Mouse (Mus musculus): ENCODE data around the gene Ephx1.

DNA sequence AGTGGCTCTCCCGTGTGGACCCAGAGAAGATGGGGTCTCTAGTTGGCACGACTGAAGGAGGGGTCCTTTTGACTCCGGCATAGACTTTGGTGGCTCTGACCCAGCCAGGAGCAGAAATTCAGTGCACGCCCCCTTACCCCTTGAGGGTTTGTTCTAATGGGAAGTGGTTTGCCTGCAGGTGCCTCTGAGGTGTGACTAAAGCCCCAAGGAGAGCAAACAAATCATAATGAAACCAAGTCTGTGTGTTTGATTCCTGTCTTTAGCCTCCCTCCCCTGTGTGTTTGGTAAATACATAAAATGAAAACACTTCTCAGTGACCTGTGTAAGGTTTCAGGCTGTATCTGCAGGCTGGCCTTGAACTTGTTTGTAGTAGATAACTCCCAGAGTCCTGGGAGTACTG lies 94.4 kb downstream of the Ephx1 start:
- TF ChIP-seq CTCF (IDR thresholded peaks at IDR 0.05; ENCODE audit: low read depth, low read length) (no peak), TAL1 (conservative IDR thresholded peaks at IDR 0.05; ENCODE audit: low read depth, low read length) (no peak), GATA1 (IDR thresholded peaks at IDR 0.05; ENCODE audit: borderline replicate concordance, low read length) (no peak)
